Mouse (Mus musculus): ENCODE measurements around the gene Gstp2. TPM values are rescaled to one million over a fixed set of nuclear protein-coding genes. Genes with fewer than 3 reads are reported as not detected.

Gene Gstp2
- total RNA-seq (2014; rRNA removed) (0.52 TPM in 1 of 2 replicates, not detected in the other), polyA plus RNA-seq (2015; fragmentation: Nextera tagmentation; extraction: Ambion mirVana) (2.2 and 3.0 TPM in 2 replicates)

- Histone ChIP-seq H3K4me2 (ENCODE audit: low read depth, low read length) (peak within 1 kb of the TSS; percentile 33), H3K27me3 (ENCODE audit: insufficient read depth, low read length) (no peaks in the 10 kb centered on the region), H3K36me3 (ENCODE audit: insufficient read depth, low read length) (no peaks in the 10 kb centered on the region), H3K27ac (no peak within 1 kb of the TSS), H3K9me3 (ENCODE audit: low read length) (no peaks in the 10 kb centered on the region), H3K9ac (replicated peaks; ENCODE audit: low read length) (no peak within 1 kb of the TSS), H3K4me1 (ENCODE audit: insufficient read depth, low read length) (no peaks in the 10 kb centered on the region), H3K4me3 (ENCODE audit: low read length) (no peak within 1 kb of the TSS)
- peak; percentile 59 for TF ChIP-seq CTCF (IDR thresholded peaks at IDR 0.05; ENCODE audit: low read depth)
- DNase-seq (ENCODE audit: low spot score) (peak; percentile 78), ATAC-seq (peak; percentile 79)
- WGBS: 41% methylated on average over 16 of the region's 16 CpGs
Observed at GRCm38 (mm10) chr19:4045966-4046865, at the start of gene Gstp2. Gene Gstp2, minus strand, starts transcription at chr19:4046023.

- Histone ChIP-seq H3K9me3 (ENCODE audit: low read length) (no peaks in the 10 kb centered on the region), H3K9ac (replicated peaks; ENCODE audit: low read length) (no peak overlapping the region), H3K27ac (no peak overlapping the region), H3K27me3 (ENCODE audit: insufficient read depth, low read length) (no peaks in the 10 kb centered on the region), H3K4me1 (ENCODE audit: insufficient read depth, low read length) (peaks cover 7% of the 10 kb centered on the region; the same call in 1 of the 2 replicates), H3K36me3 (ENCODE audit: insufficient read depth, low read length) (no peaks in the 10 kb centered on the region), H3K4me2 (ENCODE audit: low read depth, low read length) (no peak overlapping the region), H3K4me3 (ENCODE audit: low read length) (no peak overlapping the region)
- DNase-seq (ENCODE audit: low spot score) (no peak), ATAC-seq (no peak)
- 81% methylated on average over 5 of the region's 5 CpGs for WGBS
- TF ChIP-seq CTCF (IDR thresholded peaks at IDR 0.05; ENCODE audit: low read depth): no peak
Observed at GRCm38 (mm10) chr19:4094774-4095303, 49.0 kb upstream of the Gstp2 start.

GRCm38 (mm10) chr19:4094348-4094747, 48.5 kb upstream of the Gstp2 start:
- H3K4me2 ChIP-seq (ENCODE audit: low read depth, low read length): no peak overlapping the region
- no peaks in the 10 kb centered on the region for H3K9me3 ChIP-seq (ENCODE audit: low read length)
- no peak overlapping the region for H3K9ac ChIP-seq (replicated peaks; ENCODE audit: low read length)
- H3K36me3 ChIP-seq (ENCODE audit: insufficient read depth, low read length): no peaks in the 10 kb centered on the region
- H3K27ac ChIP-seq: no peak overlapping the region
- no peak for TF ChIP-seq CTCF (IDR thresholded peaks at IDR 0.05; ENCODE audit: low read depth)
- no peak for DNase-seq (ENCODE audit: low spot score)
- no peak overlapping the region for H3K4me3 ChIP-seq (ENCODE audit: low read length)
- peaks cover 3% of the 10 kb centered on the region; the same call in 1 of the 2 replicates for H3K4me1 ChIP-seq (ENCODE audit: insufficient read depth, low read length)
- ATAC-seq: no peak
- no peaks in the 10 kb centered on the region for H3K27me3 ChIP-seq (ENCODE audit: insufficient read depth, low read length)
- 80% methylated on average over 3 of the region's 3 CpGs for WGBS

GRCm38 (mm10) chr19:4093772-4094171, 47.9 kb upstream of the Gstp2 start:
- 81% methylated on average over 7 of the region's 7 CpGs for WGBS
- ATAC-seq: no peak
- H3K9ac ChIP-seq (replicated peaks; ENCODE audit: low read length): no peak overlapping the region

GRCm38 (mm10) chr19:4092750-4093149, 46.9 kb upstream of the Gstp2 start:
- WGBS: 88% methylated on average over 3 of the region's 3 CpGs
- no peak overlapping the region for H3K4me3 ChIP-seq (ENCODE audit: low read length)
- no peak overlapping the region for H3K9ac ChIP-seq (replicated peaks; ENCODE audit: low read length)
- TF ChIP-seq CTCF (IDR thresholded peaks at IDR 0.05; ENCODE audit: low read depth): no peak
- DNase-seq (ENCODE audit: low spot score) (no peak), ATAC-seq (no peak)
- no peak overlapping the region for H3K4me2 ChIP-seq (ENCODE audit: low read depth, low read length)
- H3K36me3 ChIP-seq (ENCODE audit: insufficient read depth, low read length): no peaks in the 10 kb centered on the region
- no peaks in the 10 kb centered on the region for H3K27me3 ChIP-seq (ENCODE audit: insufficient read depth, low read length)
- no peaks in the 10 kb centered on the region for H3K4me1 ChIP-seq (ENCODE audit: insufficient read depth, low read length)
- no peaks in the 10 kb centered on the region for H3K9me3 ChIP-seq (ENCODE audit: low read length)
- no peak overlapping the region for H3K27ac ChIP-seq

More at GRCm38 (mm10) chr19:4093772-4094171, 47.9 kb upstream of the Gstp2 start:
- no peak for TF ChIP-seq CTCF (IDR thresholded peaks at IDR 0.05; ENCODE audit: low read depth)
- Histone ChIP-seq H3K27me3 (ENCODE audit: insufficient read depth, low read length) (no peaks in the 10 kb centered on the region), H3K9me3 (ENCODE audit: low read length) (no peaks in the 10 kb centered on the region), H3K36me3 (ENCODE audit: insufficient read depth, low read length) (no peaks in the 10 kb centered on the region), H3K4me1 (ENCODE audit: insufficient read depth, low read length) (no peaks in the 10 kb centered on the region), H3K4me3 (ENCODE audit: low read length) (no peak overlapping the region), H3K4me2 (ENCODE audit: low read depth, low read length) (no peak overlapping the region), H3K27ac (no peak overlapping the region)
- DNase-seq (ENCODE audit: low spot score): no peak

GRCm38 (mm10) chr19:4091383-4091782, 45.6 kb upstream of the Gstp2 start:
- H3K4me3 ChIP-seq (ENCODE audit: low read length): no peak overlapping the region
- H3K27ac ChIP-seq: no peak overlapping the region
- H3K4me2 ChIP-seq (ENCODE audit: low read depth, low read length): no peak overlapping the region
- no peaks in the 10 kb centered on the region for H3K36me3 ChIP-seq (ENCODE audit: insufficient read depth, low read length)
- no peak overlapping the region for H3K9ac ChIP-seq (replicated peaks; ENCODE audit: low read length)
- H3K4me1 ChIP-seq (ENCODE audit: insufficient read depth, low read length): no peaks in the 10 kb centered on the region
- WGBS: 59% methylated on average over 2 of the region's 2 CpGs
- DNase-seq (ENCODE audit: low spot score) (no peak), ATAC-seq (no peak)
- no peaks in the 10 kb centered on the region for H3K9me3 ChIP-seq (ENCODE audit: low read length)
- no peak for TF ChIP-seq CTCF (IDR thresholded peaks at IDR 0.05; ENCODE audit: low read depth)
- no peaks in the 10 kb centered on the region for H3K27me3 ChIP-seq (ENCODE audit: insufficient read depth, low read length)
